Mouse (Mus musculus) myocyte (in vitro differentiated cells): ENCODE measurements around the gene Bid. TPM values are rescaled to one million over a fixed set of nuclear protein-coding genes. Genes with fewer than 3 reads are reported as not detected.

Experiments
- H3K27me3 ChIP-seq: one replicate; pipeline ENCODE4 v1.6.1; 2011; ENCODE audit not compliant: control insufficient read depth, insufficient read depth, insufficient read length
- H3K36me3 ChIP-seq: one replicate; pipeline ENCODE4 v1.6.1; 2011; ENCODE audit not compliant: control insufficient read depth, insufficient read depth
- H3K4me2 ChIP-seq: one replicate; pipeline ENCODE4 v1.6.1; 2011; ENCODE audit warnings: low read depth, control low read depth
- H3K4me3 ChIP-seq: one replicate; pipeline ENCODE4 v1.5.1; 2011; ENCODE audit warnings: mild to moderate bottlenecking, control low read depth, moderate library complexity
- H3K79me2 ChIP-seq: one replicate; pipeline ENCODE4 v1.6.1; 2011; ENCODE audit not compliant: control insufficient read depth, insufficient read depth
- H3ac ChIP-seq: one replicate; pipeline ENCODE4 v1.6.1; 2011; ENCODE audit not compliant: control insufficient read depth, insufficient read length
- CEBPB ChIP-seq: IDR thresholded peaks from 2 replicates; pipeline ENCODE4 v1.6.1; 2011; ENCODE audit warnings: mild to moderate bottlenecking, moderate library complexity; ENCODE audit not compliant: poor library complexity, insufficient read depth, severe bottlenecking
- E2F4 ChIP-seq: IDR thresholded peaks from one replicate; pipeline ENCODE4 v1.6.1; 2011; ENCODE audit warnings: mild to moderate bottlenecking, control low read depth, moderate library complexity; ENCODE audit not compliant: insufficient read depth
- MAX ChIP-seq: IDR thresholded peaks from one replicate; pipeline ENCODE4 v1.6.1; 2011; ENCODE audit warnings: low read depth, mild to moderate bottlenecking, control low read depth
- MYOD1 ChIP-seq, 3 experiments: IDR thresholded peaks; one replicate each; pipeline ENCODE4 v1.6.1; 2011; ENCODE audit warnings: control low read depth in 2 of 3, low read depth in 2 of 3, mild to moderate bottlenecking in 2 of 3, moderate library complexity in 1 of 3; ENCODE audit not compliant: insufficient read length in 2 of 3, control insufficient read depth in 1 of 3
- MYOG ChIP-seq, 3 experiments: IDR thresholded peaks; one replicate each; pipeline ENCODE4 v1.6.1; 2011; ENCODE audit warnings: control low read depth in 2 of 3, low read depth in 2 of 3, mild to moderate bottlenecking in 2 of 3; ENCODE audit not compliant: insufficient read length in 2 of 3, control insufficient read depth in 1 of 3, insufficient read depth in 1 of 3
- POLR2A ChIP-seq: IDR thresholded peaks from one replicate; pipeline ENCODE4 v1.6.1; 2011; ENCODE audit warnings: low read depth, mild to moderate bottlenecking, control low read depth, moderate library complexity; ENCODE audit not compliant: insufficient read length
- POLR2AphosphoS2 ChIP-seq: IDR thresholded peaks from one replicate; pipeline ENCODE4 v1.6.1; 2011; ENCODE audit warnings: low read depth, control low read depth; ENCODE audit not compliant: insufficient read length
- REST ChIP-seq: IDR thresholded peaks from one replicate; pipeline ENCODE4 v1.6.1; 2011; ENCODE audit warnings: mild to moderate bottlenecking, control low read depth, moderate library complexity; ENCODE audit not compliant: insufficient read depth, insufficient read length
- SRF ChIP-seq: IDR thresholded peaks from one replicate; pipeline ENCODE4 v1.6.1; 2011; ENCODE audit warnings: low read depth; ENCODE audit not compliant: control insufficient read depth, insufficient read length
- TCF12 ChIP-seq: IDR thresholded peaks from one replicate; pipeline ENCODE4 v1.6.1; 2011; ENCODE audit warnings: mild to moderate bottlenecking, control low read depth; ENCODE audit not compliant: poor library complexity, insufficient read depth, severe bottlenecking
- TCF3 ChIP-seq: IDR thresholded peaks from one replicate; pipeline ENCODE4 v1.6.1; 2011; ENCODE audit warnings: low read depth, control low read depth; ENCODE audit not compliant: insufficient read length
- USF1 ChIP-seq: IDR thresholded peaks from one replicate; pipeline ENCODE4 v1.6.1; 2011; ENCODE audit warnings: low read depth, mild to moderate bottlenecking, control low read depth, moderate library complexity
- polyA plus RNA-seq: library from polyadenylated mRNA; unstranded; fragments of >200 nt; fragmentation: generic; extraction: Trizol; gene quantifications from one replicate; pipeline ENCODE4 v1.2.1, GENCODE M21; 2012; ENCODE audit warnings: missing spikeins

Bid gene
- polyA plus RNA-seq = 34.3 TPM

DNA sequence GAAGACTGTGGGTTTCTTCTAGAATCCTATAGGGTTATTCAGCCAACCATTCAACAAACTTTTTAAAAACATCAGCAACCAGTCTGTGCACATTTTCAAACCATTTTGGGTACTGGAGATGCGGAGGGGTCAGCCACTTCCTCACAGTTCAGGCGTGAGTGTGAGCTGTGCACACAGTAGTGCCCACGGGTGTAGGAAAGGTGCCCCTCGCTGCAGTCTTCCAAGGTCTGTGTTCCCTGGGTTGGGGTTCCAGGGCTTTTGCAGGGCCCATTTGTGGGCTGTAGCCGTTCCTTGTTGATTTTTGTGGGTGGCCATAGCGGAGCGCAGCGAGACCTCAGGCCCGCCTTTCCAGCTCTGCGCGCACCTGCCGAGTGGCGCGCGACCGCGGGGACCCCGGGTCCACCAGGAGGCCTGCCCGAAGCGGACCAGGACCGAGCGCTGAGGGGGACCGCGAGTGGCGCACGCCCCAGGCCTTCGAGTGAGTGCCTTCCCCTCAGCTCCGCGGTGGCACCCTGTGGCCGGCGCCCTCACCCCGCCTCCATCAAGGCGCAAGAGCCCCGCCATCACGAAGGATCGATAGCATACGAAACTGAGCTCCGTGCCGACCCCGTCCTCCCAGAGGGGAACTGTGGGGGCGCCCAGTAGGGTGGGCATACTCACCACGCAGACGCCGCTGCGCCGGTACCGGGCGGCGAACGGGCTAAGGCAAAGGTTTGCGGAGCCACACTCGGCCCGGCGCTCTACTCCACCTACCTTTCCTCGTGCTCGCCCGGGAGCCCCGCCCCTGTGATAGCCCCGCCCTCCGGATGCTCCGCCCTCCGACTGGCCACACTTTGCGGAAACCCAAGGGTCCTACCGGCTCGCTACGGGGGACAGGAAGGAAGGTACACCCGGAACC, at the start of gene Bid:
Gene Bid, minus strand, starts transcription at position 780 of the 898 bp plus-strand sequence.
- H3K4me3 ChIP-seq = peak within 1 kb of the TSS; percentile 70
- peak within 1 kb of the TSS; percentile 12 for H3ac ChIP-seq
- H3K4me2 ChIP-seq = peak within 1 kb of the TSS; percentile 94
- no peaks in the 10 kb centered on the region for H3K27me3 ChIP-seq
- H3K36me3 ChIP-seq = no peaks in the 10 kb centered on the region
- H3K79me2 ChIP-seq = peaks cover 33% of the 10 kb centered on the region
- peak in 1 of 3 experiments; percentile 10 for TF ChIP-seq MYOG (IDR thresholded peaks at IDR 0.05; ENCODE audit: control insufficient read depth in 1 of 3, insufficient read depth in 1 of 3, insufficient read length in 2 of 3, low read depth in 2 of 3)
- TF ChIP-seq USF1 = no peak
- no peak for TF ChIP-seq TCF12
- TF ChIP-seq E2F4 = no peak
- no peak for TF ChIP-seq CEBPB
- TF ChIP-seq SRF = no peak
- TF ChIP-seq POLR2A = peak; percentile 62
- TF ChIP-seq MYOD1 (IDR thresholded peaks at IDR 0.05; ENCODE audit: control insufficient read depth in 1 of 3, insufficient read length in 2 of 3, low read depth in 2 of 3) = no peak
- no peak for TF ChIP-seq TCF3
- peak; percentile 51 for TF ChIP-seq POLR2AphosphoS2
- TF ChIP-seq MAX = no peak
- no peak for TF ChIP-seq REST

DNA sequence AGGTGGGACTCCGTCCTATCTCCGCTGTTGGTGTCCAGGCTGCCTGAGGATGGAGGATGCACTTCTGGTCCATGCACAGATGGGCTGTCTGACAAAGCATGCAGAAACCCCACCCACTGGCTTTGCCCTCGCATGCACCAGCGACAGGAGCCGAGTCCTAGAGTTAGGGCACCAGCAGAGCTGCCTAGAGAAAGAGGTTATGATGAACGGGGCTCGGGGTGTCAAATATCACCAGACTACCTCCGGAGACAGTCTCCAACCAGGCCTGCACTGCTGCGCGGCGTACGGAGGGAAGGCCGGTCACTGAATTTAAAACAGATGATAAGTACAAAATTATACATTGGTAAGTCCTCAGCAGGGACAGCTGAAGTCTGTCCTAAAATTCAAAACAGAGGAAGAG, 49.2 kb upstream of the Bid start:
- Histone ChIP-seq H3K4me3 (no peak overlapping the region), H3K36me3 (peaks cover 3% of the 10 kb centered on the region)

DNA sequence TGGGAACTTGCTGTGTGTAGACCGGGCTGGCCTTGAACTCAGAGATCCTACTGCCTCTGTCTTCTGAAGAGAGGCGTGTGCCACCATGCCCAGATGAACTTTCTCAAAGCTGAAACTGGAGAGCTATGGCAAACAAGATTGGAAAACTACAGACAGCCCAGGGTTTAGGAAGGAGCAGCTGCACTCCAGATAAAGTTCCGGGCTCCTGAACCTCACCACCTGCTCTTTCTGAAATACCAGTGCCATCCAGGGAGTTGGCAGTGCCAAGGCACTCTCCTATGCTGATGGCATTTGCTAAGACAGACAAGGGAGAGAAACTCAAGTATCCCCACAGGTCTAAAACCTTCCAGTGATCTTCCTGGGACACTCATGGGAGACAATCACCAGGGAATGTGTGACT, 47.5 kb upstream of the Bid start:
- TF ChIP-seq SRF = no peak
- no peak for TF ChIP-seq TCF3
- TF ChIP-seq MYOD1 (IDR thresholded peaks at IDR 0.05; ENCODE audit: control insufficient read depth in 1 of 3, insufficient read length in 2 of 3, low read depth in 2 of 3) = peak; percentile 73 to 86 (median 75)
- TF ChIP-seq TCF12 = peak; percentile 81
- no peak for TF ChIP-seq CEBPB
- no peak for TF ChIP-seq USF1
- peak in 2 of 3 experiments; percentile 89 to 92 for TF ChIP-seq MYOG (IDR thresholded peaks at IDR 0.05; ENCODE audit: control insufficient read depth in 1 of 3, insufficient read depth in 1 of 3, insufficient read length in 2 of 3, low read depth in 2 of 3)
- TF ChIP-seq REST = no peak
- peaks cover 3% of the 10 kb centered on the region for H3K36me3 ChIP-seq
- H3K4me3 ChIP-seq = no peak overlapping the region
- no peaks in the 10 kb centered on the region for H3K79me2 ChIP-seq
- no peak overlapping the region for H3ac ChIP-seq
- H3K27me3 ChIP-seq = no peaks in the 10 kb centered on the region
- no peak overlapping the region for H3K4me2 ChIP-seq

More for the DNA sequence above, 49.2 kb upstream of the Bid start:
- TF ChIP-seq SRF (no peak), CEBPB (no peak), POLR2A (no peak), TCF12 (no peak), POLR2AphosphoS2 (no peak)
- Histone ChIP-seq H3ac (no peak overlapping the region), H3K79me2 (no peaks in the 10 kb centered on the region), H3K4me2 (no peak overlapping the region), H3K27me3 (no peaks in the 10 kb centered on the region)

DNA sequence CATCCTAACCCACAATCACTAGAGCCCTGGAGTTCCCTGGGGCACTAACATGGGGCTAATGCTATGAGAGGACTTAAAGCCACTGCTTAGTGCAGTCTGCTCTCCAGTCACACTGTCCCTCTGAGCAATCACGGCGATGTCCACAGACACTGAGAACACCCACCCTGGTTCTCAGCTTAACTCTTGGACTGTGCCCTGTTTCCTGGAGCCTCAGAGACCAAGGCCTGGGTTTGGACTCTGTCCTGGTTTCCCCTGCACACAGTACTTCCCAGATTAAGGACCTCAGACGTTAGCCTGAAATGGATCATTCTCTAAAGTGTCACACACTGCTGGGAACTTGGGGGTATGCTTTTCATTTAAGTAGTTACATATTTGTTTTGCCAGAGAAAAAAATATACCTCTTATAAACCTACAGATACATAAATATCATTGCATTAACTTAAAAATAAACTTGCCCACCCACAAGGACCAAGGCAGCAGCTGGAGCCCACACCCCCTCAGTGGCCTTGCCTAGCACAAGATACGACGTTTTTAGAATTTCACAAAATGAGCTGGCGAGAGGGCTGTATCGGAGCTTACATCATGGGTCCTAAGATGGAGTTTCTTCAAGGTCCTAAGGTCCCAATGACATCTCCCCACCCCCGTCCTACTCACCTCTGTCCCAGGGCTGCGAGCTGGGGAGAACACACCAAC, 43.8 kb upstream of the Bid start:
- Histone ChIP-seq H3K27me3 (no peaks in the 10 kb centered on the region), H3ac (no peak overlapping the region), H3K79me2 (no peaks in the 10 kb centered on the region), H3K36me3 (peaks cover 7% of the 10 kb centered on the region), H3K4me3 (no peak overlapping the region), H3K4me2 (no peak overlapping the region)
- TF ChIP-seq MAX = no peak

DNA sequence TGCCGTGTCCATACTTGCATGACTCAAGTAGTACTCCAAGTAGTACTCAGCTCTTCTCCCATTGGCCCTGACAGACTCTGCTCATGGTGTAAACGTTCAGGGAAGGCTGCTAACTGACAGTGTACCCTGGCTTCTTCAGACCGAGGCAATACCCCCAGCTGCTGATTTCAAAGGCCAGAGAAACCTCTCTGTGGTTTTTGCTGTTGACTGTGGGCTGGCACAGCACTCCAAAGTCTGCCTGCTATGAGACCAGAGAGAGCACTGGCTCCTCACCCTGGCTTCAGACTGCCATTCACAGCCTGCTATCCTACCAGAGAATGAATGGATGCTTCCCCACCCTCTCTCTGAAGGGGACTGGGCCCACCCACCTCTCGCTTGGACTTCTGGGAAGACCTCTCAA, 40.7 kb upstream of the Bid start:
- TF ChIP-seq MYOD1 (IDR thresholded peaks at IDR 0.05; ENCODE audit: control insufficient read depth in 1 of 3, insufficient read length in 2 of 3, low read depth in 2 of 3) (peak in 2 of 3 experiments; percentile 37 to 42), MAX (no peak), POLR2A (no peak), MYOG (IDR thresholded peaks at IDR 0.05; ENCODE audit: control insufficient read depth in 1 of 3, insufficient read depth in 1 of 3, insufficient read length in 2 of 3, low read depth in 2 of 3) (peak in 1 of 3 experiments; percentile 70), TCF3 (no peak), REST (no peak)
- H3K4me3 ChIP-seq = no peak overlapping the region

More for the DNA sequence above, 40.7 kb upstream of the Bid start:
- Histone ChIP-seq H3K79me2 (no peaks in the 10 kb centered on the region), H3K36me3 (peaks cover 4% of the 10 kb centered on the region), H3K4me2 (peak overlapping the region; percentile 66), H3ac (no peak overlapping the region), H3K27me3 (no peaks in the 10 kb centered on the region)
